Mouse (Mus musculus) small intestine, adult 2 months (tissue): ENCODE results near the gene Glrx3.

Experiments used
- CTCF ChIP-seq: fragments of 200-500 bp; IDR thresholded peaks from 2 replicates; pipeline ENCODE4 v1.5.1; 2012; ENCODE audit warnings: low read depth, mild to moderate bottlenecking, control low read depth, inconsistent platforms, low read length, moderate library complexity, mixed read lengths; ENCODE audit not compliant: insufficient replicate concordance, insufficient read length; ENCODE audit errors: extremely low read depth
- POLR2A ChIP-seq: fragments of 200-500 bp; IDR thresholded peaks from 2 replicates; pipeline ENCODE4 v1.6.1; 2012; ENCODE audit warnings: low read depth, mild to moderate bottlenecking, control low read depth, inconsistent platforms, low read length, moderate library complexity

GRCm38 (mm10) chr7:137478621-137478982, 41.2 kb downstream of the Glrx3 start:
- no peak for TF ChIP-seq CTCF
- TF ChIP-seq POLR2A = no peak
